Mouse (Mus musculus): ENCODE measurements around the gene Ggt6. TPM values are rescaled to one million over a fixed set of nuclear protein-coding genes. Genes with fewer than 3 reads are reported as not detected.

Ggt6 gene
- polyA plus RNA-seq, 1 experiment, result 0.12 TPM

DNA sequence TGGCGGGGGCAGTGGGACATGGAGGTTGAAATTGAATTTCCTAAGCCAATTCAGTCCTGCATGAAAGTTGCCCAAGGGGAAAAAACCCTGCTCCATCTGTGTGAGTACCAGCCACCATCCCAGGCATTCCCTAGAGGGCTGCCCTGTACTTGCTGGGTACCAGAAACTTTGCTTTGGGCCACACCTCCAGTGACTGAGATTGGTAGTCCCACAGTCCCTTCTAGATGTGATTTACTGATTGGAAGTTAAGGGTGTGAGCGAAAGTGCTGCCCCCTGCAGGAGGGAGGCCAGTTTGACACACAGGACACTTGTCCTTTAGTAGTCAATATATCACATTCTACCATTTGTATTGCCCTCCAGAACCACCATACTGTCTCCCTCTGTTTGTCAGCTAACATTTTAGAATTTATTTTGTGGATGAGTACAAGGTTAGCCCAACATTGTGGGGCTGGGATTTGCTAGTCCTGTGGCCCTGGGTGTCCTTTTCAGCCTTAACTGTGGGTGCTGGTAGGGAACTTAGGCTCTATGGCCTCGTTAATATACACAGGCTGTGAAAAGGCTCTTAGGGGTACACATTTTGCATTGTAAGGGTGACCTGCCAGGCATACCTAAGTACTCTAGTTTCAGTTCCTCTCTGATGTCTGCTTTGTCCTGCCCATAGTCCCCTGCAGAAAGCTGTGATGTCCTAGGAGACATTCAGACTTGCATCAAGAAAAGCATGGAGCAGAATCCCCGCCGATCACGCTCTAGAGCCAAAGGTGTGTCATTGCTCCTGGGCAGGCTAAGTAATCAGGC is 11.2 kb downstream of the Ggt6 start:
- peak; percentile 66 for TF ChIP-seq CTCF (IDR thresholded peaks at IDR 0.05; ENCODE audit: borderline replicate concordance, extremely low read depth, insufficient read depth, insufficient read length)
- no peak for TF ChIP-seq POLR2A (IDR thresholded peaks at IDR 0.05; ENCODE audit: borderline replicate concordance, extremely low read depth, insufficient read depth, insufficient read length, poor library complexity, severe bottlenecking)
- peak; percentile 43 for DNase-seq (ENCODE audit: low read depth)

DNA sequence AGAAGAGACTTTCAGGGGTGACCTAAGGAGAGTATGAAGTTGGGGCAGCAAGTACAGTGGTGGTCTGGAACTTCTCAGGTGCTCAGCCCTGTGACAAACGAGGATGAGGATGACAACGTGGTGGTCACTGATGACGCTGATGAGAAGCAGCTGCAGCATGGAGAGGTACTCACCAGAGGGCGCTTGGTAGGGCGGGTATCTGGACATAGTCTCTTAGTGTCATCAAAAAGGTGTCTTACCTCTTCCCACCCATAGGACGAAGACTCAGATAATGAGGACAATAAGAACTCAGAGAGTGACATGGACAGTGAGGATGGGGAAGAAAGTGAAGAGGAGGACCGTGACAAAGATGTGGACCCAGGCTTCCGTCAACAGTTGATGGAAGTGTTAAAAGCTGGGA is 12.1 kb downstream of the Ggt6 start:
- DNase-seq (ENCODE audit: low read depth), result no peak
- TF ChIP-seq CTCF (IDR thresholded peaks at IDR 0.05; ENCODE audit: borderline replicate concordance, extremely low read depth, insufficient read depth, insufficient read length) (0 out of 2 replicates have a peak, but pooled peaks have one; percentile 1), POLR2A (IDR thresholded peaks at IDR 0.05; ENCODE audit: borderline replicate concordance, extremely low read depth, insufficient read depth, insufficient read length, poor library complexity, severe bottlenecking) (no peak)

DNA sequence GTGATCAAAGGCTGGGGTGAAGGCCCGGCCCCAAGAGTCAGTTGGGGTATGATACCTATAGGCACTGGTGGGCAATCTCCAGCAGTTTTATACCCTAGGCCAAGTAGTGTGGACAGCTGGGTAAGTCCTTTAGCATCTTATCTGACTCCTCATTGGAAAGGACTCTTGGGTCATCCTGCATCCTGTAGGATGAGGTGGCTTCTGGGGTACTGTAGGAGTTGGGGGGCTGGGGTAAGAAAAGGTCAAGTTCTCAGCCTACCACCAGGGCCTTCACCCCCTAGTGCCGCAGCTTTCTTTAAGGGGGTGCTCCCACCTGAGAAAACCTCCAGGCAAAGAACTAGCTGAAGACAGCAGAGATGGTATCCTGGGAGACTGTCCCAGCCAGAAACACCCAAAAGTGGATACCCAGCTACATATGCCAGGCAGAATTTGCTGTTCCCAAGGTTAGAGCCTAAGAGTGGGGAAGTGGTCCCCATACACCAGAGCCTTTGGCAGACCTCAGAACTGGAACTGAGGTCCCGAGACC is 16.9 kb downstream of the Ggt6 start:
- DNase-seq (ENCODE audit: low read depth), result no peak
- TF ChIP-seq CTCF (IDR thresholded peaks at IDR 0.05; ENCODE audit: borderline replicate concordance, extremely low read depth, insufficient read depth, insufficient read length) (no peak), POLR2A (IDR thresholded peaks at IDR 0.05; ENCODE audit: borderline replicate concordance, extremely low read depth, insufficient read depth, insufficient read length, poor library complexity, severe bottlenecking) (no peak)

DNA sequence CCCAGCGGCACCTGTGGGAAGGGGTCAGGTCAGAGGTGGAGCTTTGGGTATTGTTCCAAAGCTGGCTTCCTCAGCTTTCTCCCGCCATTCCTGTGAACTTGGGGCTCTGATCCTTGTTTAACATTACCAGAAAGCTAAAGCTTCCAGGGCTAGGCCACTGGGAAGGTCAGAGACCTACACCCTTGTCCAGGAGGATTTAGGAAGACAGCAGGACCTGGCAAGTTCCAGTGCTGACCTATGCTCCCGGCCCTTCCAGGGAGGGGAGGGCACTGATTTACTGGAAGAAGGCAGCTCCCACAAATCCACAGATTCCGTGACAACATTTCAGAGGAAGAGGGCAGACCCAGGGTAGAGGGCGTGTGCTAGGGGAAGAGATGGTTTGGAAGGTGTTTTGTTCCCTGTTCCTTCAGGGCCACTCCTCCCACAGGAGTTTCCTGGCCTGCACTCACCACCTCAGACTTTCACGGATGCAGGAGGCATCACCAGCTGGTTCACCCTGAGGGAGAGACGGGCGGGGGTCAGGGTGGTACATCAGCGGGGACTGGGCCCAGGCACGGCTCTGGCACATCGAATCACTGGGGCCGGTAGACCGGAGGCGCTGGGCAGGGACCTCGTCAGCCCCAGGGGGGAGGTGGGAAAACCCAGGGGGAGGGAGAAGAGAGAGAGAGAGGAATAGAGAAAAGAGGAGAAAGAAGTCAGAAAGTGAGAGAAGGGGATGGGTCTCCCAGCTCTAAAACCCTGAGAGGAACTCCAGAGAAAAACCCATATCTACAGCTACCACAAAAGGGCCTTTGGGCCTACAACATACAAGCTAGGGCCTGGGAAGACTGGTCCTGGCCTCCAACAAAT is 18.0 kb downstream of the Ggt6 start:
- TF ChIP-seq CTCF (IDR thresholded peaks at IDR 0.05; ENCODE audit: borderline replicate concordance, extremely low read depth, insufficient read depth, insufficient read length), result no peak
- no peak for TF ChIP-seq POLR2A (IDR thresholded peaks at IDR 0.05; ENCODE audit: borderline replicate concordance, extremely low read depth, insufficient read depth, insufficient read length, poor library complexity, severe bottlenecking)
- no peak for DNase-seq (ENCODE audit: low read depth)

DNA sequence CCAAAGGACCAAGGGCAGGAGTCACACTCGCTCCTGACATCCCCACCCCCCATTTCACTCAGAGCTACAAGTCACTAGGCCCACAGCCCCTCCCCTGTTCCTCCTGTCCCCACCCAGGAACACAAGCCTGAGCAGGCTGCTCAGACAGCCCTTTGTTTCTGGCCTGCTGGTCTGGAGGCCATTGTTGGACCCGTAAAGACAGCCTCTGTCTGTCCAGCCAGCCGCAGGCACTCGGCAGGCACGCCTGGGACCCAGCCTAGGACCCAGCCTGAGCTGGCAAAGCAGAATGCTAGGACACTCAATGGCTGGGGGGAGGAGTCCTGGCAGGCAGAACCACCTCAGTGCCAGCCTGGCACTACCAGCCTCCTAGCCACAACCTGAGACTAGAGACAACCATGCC is 20.4 kb downstream of the Ggt6 start:
- peak; percentile 54 for DNase-seq (ENCODE audit: low read depth)
- TF ChIP-seq POLR2A (IDR thresholded peaks at IDR 0.05; ENCODE audit: borderline replicate concordance, extremely low read depth, insufficient read depth, insufficient read length, poor library complexity, severe bottlenecking), result no peak
- no peak for TF ChIP-seq CTCF (IDR thresholded peaks at IDR 0.05; ENCODE audit: borderline replicate concordance, extremely low read depth, insufficient read depth, insufficient read length)

DNA sequence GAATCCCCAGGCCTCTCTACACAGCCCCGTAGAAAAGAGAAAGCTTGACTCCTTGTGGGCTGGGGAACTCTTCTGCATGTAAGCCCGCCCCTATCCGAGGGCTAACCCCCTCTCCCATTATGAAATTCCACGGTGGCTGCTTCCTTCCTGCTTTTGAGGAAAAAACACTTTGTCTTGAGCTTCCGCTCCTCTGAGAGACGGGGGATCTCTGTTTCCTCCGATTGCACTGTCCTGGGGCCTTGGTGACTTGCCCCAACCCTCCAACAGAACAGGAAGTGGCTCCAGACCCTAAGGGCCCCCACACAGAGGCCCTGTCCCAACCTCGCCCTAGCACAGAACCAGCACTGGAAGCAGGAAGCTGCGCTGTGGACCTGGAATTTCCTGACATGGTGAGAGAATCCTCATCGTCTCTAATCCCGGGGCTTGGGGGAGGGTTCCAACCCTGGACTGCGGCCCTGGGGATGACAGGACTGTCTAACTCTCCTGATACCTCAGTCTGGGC is 22.7 kb downstream of the Ggt6 start:
- TF ChIP-seq POLR2A (IDR thresholded peaks at IDR 0.05; ENCODE audit: borderline replicate concordance, extremely low read depth, insufficient read depth, insufficient read length, poor library complexity, severe bottlenecking) (no peak), CTCF (IDR thresholded peaks at IDR 0.05; ENCODE audit: borderline replicate concordance, extremely low read depth, insufficient read depth, insufficient read length) (no peak)
- no peak for DNase-seq (ENCODE audit: low read depth)

DNA sequence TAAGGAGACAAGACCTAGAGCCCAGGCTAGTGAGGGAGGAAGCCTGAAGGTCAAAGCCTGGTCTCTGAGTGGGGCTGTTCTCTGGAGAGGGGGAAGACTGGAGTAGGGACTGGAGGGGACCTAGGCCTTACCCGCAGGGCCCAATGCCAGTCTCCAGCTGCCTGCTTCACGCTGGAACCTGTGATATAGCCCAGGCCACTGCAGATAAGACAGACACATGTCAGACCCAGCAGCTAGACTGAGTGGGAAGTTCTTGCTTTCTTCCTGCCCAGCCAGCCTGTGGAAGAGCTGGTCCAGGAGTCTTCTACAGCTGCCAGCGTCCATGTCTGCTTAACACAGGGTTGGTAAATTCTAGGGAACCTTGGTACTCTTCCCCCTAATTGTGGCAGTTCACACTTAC is 23.2 kb downstream of the Ggt6 start:
- no peak for DNase-seq (ENCODE audit: low read depth)
- TF ChIP-seq CTCF (IDR thresholded peaks at IDR 0.05; ENCODE audit: borderline replicate concordance, extremely low read depth, insufficient read depth, insufficient read length) (no peak), POLR2A (IDR thresholded peaks at IDR 0.05; ENCODE audit: borderline replicate concordance, extremely low read depth, insufficient read depth, insufficient read length, poor library complexity, severe bottlenecking) (no peak)

DNA sequence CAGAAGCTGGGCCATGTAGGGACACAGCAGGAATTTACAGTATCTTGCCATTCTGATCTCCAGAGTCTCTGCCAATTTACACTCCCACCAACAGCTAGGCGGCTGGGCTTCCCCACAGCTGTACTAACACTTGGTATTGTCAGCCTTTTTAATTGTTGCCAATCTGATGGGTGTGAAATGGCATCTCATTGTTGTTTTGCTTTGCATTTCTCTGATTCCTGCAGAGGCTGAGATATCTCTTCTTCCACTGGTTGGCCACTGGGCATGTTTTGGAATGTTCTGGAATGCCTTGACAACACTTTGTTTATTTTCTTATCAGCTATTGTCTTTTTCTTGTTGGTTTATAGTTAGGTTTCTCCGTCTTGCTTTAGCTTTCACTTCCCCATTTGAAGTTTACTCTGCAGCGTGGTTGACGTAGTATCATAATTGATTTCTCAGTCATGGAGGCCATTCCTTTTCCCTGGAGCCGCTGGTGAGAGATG is 26.2 kb downstream of the Ggt6 start:
- no peak for TF ChIP-seq POLR2A (IDR thresholded peaks at IDR 0.05; ENCODE audit: borderline replicate concordance, extremely low read depth, insufficient read depth, insufficient read length, poor library complexity, severe bottlenecking)
- TF ChIP-seq CTCF (IDR thresholded peaks at IDR 0.05; ENCODE audit: borderline replicate concordance, extremely low read depth, insufficient read depth, insufficient read length), result no peak
- DNase-seq (ENCODE audit: low read depth), result no peak

DNA sequence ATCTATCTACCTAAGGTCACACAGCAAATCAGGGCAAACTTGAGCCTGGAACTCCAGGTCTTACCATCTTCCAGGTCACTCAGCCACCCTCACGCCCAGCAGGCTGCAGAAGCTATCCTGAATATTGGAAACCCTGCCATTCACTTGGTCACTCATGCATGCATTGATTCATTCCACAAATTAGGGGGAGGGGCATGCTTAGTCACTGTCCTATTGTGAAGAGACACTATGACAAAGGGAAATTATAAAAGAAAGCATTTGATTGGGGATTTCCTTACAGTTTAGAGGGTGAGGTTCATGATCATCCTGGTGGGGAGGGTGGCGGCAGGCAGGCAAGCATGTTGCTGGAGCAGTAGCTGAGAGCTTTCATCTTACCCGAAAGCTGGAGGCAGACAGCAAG is 29.5 kb downstream of the Ggt6 start:
- TF ChIP-seq CTCF (IDR thresholded peaks at IDR 0.05; ENCODE audit: borderline replicate concordance, extremely low read depth, insufficient read depth, insufficient read length) (no peak), POLR2A (IDR thresholded peaks at IDR 0.05; ENCODE audit: borderline replicate concordance, extremely low read depth, insufficient read depth, insufficient read length, poor library complexity, severe bottlenecking) (no peak)
- DNase-seq (ENCODE audit: low read depth), result no peak

DNA sequence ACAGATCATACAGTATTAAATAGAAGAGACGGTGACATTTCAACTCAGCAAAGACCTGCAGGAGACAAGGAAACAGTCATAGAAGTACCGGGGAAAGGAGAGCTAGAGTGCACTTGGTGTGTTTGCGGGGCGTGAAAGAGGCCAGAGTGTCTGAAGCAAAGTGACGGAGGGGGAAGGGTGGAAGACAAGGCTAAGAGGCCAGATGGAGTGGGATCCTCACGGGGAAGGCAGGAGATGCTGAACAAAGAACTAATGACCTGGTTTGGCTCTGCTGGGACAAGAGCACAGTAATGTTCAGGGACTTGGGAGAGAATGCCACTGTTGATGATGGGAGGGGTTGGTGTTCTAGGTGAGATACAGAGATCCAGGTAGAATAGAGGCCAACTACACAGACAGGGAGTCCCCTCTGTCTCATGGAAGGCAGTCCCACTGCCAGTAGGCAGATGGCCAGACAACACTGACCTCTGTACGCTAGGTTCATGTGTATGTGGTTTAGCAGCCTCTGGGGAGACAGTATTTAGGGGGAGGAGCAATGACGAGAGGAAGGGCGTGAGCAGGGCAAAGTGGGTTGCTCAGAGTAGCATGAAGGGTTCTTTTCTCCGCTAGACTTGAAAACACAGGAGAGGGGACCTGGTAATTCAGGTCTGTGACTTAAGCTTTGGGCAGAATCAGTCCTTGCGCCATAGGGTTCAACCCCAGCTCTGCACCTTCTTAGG is 30.8 kb downstream of the Ggt6 start:
- DNase-seq (ENCODE audit: low read depth), result no peak
- TF ChIP-seq POLR2A (IDR thresholded peaks at IDR 0.05; ENCODE audit: borderline replicate concordance, extremely low read depth, insufficient read depth, insufficient read length, poor library complexity, severe bottlenecking) (no peak), CTCF (IDR thresholded peaks at IDR 0.05; ENCODE audit: borderline replicate concordance, extremely low read depth, insufficient read depth, insufficient read length) (no peak)
